Mouse (Mus musculus): ENCODE data around the gene Hoxb1.

Hoxb1 gene

GRCm38 (mm10) chr11:96365441-96366091 lies at the start of gene Hoxb1:
Gene Hoxb1, plus strand, starts transcription at chr11:96365752.
- no peak for DNase-seq

- no peak for DNase-seq
These were observed 48.6 kb upstream of the Hoxb1 start for GRCm38 (mm10) chr11:96316696-96317607.

DNA sequence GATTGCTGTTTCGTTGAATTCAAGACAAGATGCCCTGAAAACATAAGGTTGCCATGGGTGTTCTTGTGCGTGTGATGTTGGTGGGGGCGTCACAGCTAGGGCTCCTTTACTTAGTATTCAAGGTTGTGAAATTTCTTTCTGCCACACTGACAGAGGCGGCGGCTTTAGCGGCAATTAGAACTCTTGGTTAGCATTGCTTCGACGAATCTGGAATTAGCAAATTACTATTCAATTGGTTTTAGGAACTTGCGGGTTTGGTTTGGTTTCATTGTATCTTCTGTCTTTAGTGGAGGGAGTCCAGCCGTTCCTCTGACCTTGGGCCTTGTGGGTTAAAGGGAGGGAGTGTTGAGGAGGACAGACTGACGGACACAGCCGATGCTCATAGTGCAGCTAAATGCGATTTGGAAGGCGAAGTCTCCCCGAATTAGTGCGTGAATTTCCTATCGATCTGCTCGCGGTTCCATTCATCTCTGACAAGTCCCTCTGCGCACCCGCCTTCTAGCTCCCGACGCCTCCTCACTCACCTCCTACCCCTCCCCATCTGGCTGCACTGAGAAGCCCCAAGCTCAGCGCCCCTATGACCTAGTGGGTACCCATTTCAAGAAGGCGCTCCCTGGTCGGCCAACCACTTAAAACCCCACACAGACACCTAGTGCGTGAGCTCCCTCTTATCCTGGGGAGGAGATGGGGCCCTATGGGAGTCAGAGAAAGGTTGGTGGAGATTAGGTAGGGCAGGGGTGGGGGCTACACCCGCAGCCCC lies 47.8 kb upstream of the Hoxb1 start, which contains the start of gene Hoxb4:
Gene Hoxb4, plus strand, starts transcription at position 660 of the 760 bp plus-strand sequence.
- DNase-seq = no peak

DNA sequence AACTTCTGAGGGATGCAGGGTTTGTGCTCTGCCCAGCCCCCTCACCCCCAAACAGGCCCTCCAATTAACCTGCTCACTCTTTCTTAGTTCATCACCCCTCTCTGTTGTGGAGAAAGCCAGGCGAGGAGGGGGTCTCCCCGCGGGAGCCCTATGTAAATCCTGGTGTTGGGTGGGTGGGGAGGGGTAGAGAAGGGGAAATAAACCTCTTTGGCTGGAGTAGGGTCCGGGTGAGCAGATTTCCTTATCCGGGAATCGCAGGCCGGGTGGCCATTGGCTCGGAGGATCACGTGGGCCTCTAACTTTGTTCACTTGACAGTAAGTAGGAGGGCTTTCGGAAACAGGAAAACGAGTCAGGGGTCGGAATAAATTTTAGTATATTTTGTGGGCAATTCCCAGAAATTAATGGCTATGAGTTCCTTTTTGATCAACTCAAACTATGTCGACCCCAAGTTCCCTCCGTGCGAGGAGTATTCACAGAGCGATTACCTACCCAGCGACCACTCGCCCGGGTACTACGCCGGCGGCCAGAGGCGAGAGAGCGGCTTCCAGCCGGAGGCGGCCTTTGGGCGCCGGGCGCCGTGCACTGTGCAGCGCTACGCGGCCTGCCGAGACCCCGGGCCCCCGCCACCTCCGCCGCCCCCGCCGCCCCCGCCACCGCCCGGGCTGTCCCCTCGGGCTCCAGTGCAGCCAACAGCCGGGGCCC lies 47.0 kb upstream of the Hoxb1 start:
- peak; percentile 92 for DNase-seq

DNA sequence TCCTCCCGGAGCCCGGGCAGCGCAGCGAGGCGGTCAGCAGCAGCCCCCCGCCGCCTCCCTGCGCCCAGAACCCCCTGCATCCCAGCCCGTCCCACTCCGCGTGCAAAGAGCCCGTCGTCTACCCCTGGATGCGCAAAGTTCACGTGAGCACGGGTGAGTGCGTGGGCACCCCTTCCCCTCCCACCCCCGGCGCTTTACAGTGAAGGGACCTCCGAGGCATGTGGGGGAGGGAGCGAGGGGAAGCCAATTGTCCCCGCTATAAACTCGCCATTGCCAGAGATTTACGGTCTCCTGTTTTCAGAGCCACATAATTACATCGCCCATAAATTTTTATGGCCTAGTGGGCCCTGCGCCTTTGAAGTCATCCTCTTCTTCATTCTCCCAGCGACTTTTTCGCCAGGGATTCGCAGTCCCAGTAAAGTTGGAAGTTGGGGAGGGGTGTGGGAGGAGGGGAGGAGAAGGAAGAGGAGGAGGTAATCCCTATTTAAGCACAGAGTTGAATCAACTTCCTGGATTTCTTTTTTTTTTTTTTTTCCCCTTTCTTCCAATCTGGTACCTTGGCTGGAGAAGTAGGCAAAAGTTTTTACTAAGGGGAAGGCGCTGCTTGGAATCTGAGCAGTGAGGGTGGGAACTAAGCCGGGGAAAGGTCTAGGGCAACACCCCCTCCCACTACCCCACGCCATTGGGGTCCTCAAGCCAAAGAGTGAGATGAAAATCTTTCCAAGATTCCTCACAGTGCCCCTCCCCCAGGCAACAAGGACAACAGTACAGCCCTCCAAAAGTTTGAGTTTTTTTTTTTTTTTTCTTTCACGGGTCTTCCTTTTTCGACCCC lies 46.3 kb upstream of the Hoxb1 start:
- DNase-seq = peak; percentile 84

- DNase-seq = peak; percentile 77
These were observed 45.6 kb upstream of the Hoxb1 start for GRCm38 (mm10) chr11:96319910-96320309.

- DNase-seq = no peak
These were observed 44.9 kb upstream of the Hoxb1 start for GRCm38 (mm10) chr11:96320688-96321087.

GRCm38 (mm10) chr11:96321846-96322245 lies 43.7 kb upstream of the Hoxb1 start:
- no peak for DNase-seq

DNA sequence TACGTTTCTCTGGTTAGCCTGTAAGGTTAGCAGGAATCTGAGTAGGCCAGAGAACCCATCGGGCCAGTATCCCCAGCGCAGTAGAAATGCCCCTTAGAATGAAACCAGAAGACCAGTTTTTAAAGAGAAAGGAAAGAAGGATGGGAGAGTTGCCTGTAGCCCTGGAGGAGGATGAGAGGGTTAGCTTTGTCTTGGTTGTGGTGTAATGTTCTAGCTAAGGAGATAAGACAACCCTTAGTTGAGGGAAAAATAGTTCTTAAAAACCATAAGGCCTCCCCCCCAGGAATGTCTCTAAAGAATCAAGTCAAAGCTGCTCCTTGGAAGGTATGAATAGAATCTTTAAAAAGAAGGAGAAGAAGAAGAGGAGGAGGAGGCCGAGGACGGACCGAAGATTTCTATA lies 42.8 kb upstream of the Hoxb1 start:
- DNase-seq = no peak

DNA sequence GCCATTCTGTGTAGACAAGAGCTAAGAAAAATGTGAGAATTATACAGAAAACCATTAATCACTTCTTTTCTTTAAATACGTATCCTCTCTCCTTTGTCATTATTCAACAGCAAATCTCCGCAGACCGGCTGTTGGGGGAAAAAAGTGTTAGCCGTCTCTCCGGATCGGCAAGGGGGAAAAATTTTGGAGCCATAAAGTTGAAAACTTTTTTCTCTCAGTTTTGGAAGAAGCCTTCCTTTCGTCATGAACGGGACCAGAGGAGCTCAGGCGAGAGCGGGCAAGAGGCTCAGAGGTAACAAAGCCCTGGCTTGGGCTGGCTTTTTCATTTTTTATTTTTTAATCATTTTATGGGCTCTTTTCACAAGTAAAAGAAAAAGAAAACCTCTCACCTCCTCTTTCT lies 42.4 kb upstream of the Hoxb1 start, which contains the start of gene Hoxb3:
Gene Hoxb3, plus strand, starts transcription at position 173 of the 400 bp plus-strand sequence.
- DNase-seq = no peak

DNA sequence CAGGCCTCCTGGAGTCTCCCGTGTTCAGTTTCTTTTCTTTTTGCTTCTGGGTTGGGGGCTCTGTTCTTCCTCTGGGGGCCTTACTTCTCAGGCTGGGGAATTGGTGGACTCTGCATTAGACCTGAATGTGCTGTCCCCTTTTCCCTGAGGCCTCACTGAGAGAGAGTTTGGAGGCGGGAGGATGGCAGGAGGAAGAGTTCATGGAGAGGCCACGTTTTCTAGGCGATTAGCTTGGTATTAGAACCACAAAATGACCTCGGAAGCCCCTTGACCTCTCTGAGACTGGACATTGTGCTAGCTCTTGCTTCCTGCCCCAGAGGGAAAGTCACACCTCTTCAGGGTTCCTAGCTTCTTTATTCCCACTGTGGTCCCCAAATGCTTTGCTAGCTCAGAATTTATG lies 41.4 kb upstream of the Hoxb1 start:
- DNase-seq = no peak

- DNase-seq = no peak
These were observed 40.6 kb upstream of the Hoxb1 start for GRCm38 (mm10) chr11:96324965-96325364.

GRCm38 (mm10) chr11:96325747-96326212 lies 39.8 kb upstream of the Hoxb1 start:
- no peak for DNase-seq

GRCm38 (mm10) chr11:96326705-96327104 lies 38.8 kb upstream of the Hoxb1 start:
- no peak for DNase-seq

- no peak for DNase-seq
These were observed 38.4 kb upstream of the Hoxb1 start for GRCm38 (mm10) chr11:96327122-96327521.

DNA sequence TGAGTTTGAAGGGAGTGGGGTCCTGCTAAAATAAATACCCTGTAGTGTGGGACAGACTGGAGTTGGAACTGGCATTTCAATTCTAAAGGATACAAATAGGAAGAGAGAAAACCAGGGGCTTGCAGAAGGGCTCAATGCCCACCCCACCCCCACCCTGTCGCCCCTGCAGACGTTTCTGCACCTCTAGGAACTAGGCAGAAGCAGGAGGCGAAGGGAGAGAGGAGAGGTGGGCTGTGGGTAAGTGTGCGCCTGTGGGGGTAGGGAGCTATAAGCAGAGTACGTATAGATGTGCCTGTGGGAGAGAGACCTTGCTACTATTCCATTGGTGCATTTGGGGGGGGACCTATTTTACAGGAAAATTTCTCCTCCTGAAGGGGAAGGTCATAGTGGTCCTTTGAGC lies 37.8 kb upstream of the Hoxb1 start:
- no peak for DNase-seq

DNA sequence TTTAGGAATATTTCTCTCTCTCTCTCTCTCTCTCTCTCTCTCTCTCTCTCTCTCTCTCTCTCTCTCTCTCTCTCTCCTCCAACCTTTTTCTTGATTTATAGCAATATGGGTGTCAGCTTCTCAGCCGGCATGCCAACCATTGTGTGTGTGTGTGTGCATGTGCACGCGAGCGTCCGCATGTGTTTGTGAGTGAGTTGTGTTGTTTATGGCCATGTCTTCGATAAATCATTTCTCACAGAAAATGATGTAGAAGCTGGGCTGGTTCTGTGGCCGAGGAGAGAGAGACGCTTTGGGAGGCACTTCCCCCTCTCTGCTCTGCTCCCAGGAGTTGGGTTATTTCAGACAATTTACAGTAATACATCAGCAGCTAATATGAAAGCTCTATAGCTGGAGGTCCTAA lies 36.9 kb upstream of the Hoxb1 start:
- no peak for DNase-seq

- no peak for DNase-seq
These were observed 33.4 kb upstream of the Hoxb1 start for GRCm38 (mm10) chr11:96332105-96332504.

DNA sequence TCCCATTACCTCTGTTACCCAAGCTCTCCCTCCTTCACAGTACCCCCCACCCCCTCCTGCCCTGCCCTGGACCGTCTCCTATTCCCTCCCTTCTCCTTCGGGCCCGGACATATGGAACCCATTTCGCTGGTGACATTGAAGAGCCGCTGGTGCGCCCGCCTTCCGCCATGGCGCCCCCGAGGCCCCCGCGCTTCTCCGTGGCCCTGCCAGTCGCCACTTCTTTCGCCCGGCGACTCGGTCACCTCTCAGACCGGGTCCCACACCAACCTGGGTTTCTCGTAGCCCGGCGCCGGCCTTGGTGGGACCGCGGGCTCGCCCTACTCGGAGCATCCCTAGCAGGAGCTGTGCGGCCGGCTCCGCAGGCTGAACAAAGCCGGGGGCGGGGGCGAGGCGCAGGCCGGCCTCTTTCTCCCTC lies 32.9 kb upstream of the Hoxb1 start:
- no peak for DNase-seq

DNA sequence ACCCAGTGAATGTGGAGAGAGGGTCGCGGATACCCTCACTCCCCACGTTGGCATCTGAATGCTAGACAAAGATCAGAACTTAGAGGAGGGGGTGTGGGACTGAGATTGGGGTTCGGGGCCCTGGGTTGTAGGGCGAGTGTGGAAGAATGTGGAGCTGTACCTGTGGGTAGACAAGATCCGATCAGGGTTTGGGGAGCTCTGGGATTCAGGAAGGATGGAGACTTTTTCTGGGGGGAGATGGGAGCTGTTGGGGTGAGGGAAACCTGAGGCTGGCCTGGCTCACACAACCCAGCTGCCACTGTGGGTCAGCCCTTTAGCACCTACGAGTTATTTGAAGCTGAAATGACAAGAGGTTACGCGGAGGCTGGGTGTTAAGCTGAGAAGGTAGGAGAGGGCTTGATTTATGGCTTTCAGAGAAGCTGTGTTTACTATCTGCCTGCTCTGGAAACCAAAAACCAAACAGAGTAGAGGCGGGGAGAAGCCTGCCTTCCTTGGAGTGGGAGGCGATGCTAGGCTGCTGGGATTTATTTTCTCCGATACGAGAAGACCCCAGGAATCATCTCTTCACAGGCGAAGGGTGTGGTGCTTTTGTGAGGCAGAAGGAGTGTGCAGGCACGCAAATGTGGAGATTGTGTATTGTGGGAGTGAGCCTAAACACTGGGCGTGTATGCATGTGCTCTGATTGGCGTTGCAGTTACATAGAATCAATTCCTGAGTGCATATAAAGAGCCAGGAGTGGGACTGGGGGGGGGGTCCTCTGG lies 32.1 kb upstream of the Hoxb1 start:
- no peak for DNase-seq

GRCm38 (mm10) chr11:96334002-96334364 lies 31.6 kb upstream of the Hoxb1 start:
- no peak for DNase-seq
